Mouse (Mus musculus) liver, adult 2 months (tissue): ENCODE results near the gene 4930469K13Rik.

Experiments
- CTCF ChIP-seq: fragments of 200-500 bp; IDR thresholded peaks from 2 replicates; pipeline ENCODE4 v1.5.1; 2011; ENCODE audit warnings: low read depth, low read length, control low read depth
- POLR2A ChIP-seq: fragments of 200-500 bp; IDR thresholded peaks from 2 replicates; pipeline ENCODE4 v1.6.1; 2011; ENCODE audit warnings: low read length, control low read depth; ENCODE audit not compliant: insufficient read depth; ENCODE audit errors: extremely low read depth

GRCm38 (mm10) chr11:33928658-33929057, 169.7 kb downstream of the 4930469K13Rik start:
- TF ChIP-seq CTCF (peak; percentile 49; the same call in 1 of the 2 replicates), POLR2A (no peak)
